ENCODE assay signal across 8 mouse cellular contexts in genomic region chr9:58241780-58242485, GRCm38 (mm10). TPM values are rescaled to one million over a fixed set of nuclear protein-coding genes. Genes with fewer than 3 reads are reported as not detected.
DNase-seq lines count a peak whose midpoint lies in the region; ATAC-seq and TF ChIP-seq lines count a peak whose summit lies in the region.

No protein-coding gene starts in this region.

- TF ChIP-seq POLR2A in CH12.LX (IDR thresholded peaks at IDR 0.05; ENCODE audit: low read depth, low read length), result no peak

- in situ Hi-C loops in CH12.LX (cut with MboI; ENCODE audit: low pct_ligation_motif_present, low pct_unique_long_range_greater_than_20kb, low sequenced_read_pairs), result no loop called here

- peak; percentile 43 for ATAC-seq in common myeloid progenitor, adult 5-6 weeks (replicated peaks; ENCODE audit: low read depth, poor library complexity, severe bottlenecking)
- ATAC-seq in intestine, postnatal 0 days, result peak; percentile 43; the same call in 1 of the 2 replicates
- no peak for ATAC-seq in monocyte, adult 5-6 weeks (replicated peaks; ENCODE audit: insufficient number of reproducible peaks, low FRiP score, low TSS enrichment, poor library complexity, severe bottlenecking)

- peaks cover 22 to 68% of the 10 kb centered on the region in 2 experiments for H3K36me3 ChIP-seq in CH12.LX (replicated peaks in 1 of 2; ENCODE audit: control insufficient read depth in 1 of 2, insufficient read depth in 1 of 2, low read length in 1 of 2)
- peaks cover 6% of the 10 kb centered on the region; the same call in 1 of the 2 replicates for H3K36me3 ChIP-seq in intestine, postnatal 0 days (ENCODE audit: control insufficient read depth, insufficient read depth)

- intact Hi-C loops in gastrocnemius, adult 2 months (cut with DNase I), result no loop called here

- H3K27me3 ChIP-seq in CH12.LX (replicated peaks), result no peaks in the 10 kb centered on the region
- no peaks in the 10 kb centered on the region for H3K27me3 ChIP-seq in intestine, postnatal 0 days (replicated peaks; ENCODE audit: control insufficient read depth, insufficient read depth, low read length)

- no peak for TF ChIP-seq RAD21 in CH12.LX (IDR thresholded peaks at IDR 0.05; ENCODE audit: low read depth, low read length)

- H3K9ac ChIP-seq in CH12.LX (ENCODE audit: insufficient read depth, low read depth), result peak overlapping the region; percentile 50
- H3K9ac ChIP-seq in intestine, postnatal 0 days (ENCODE audit: low read depth, low read length), result no peak overlapping the region

- 28% methylated on average over 9 of the region's 9 CpGs for WGBS in intestine, postnatal 0 days

- dilution Hi-C loops in CH12.LX (cut with MboI; ENCODE audit: extremely low pct_ligation_motif_present, extremely low pct_unique_long_range_greater_than_20kb, low sequenced_read_pairs), result no loop called here

- peaks cover 54% of the 10 kb centered on the region for H3K79me2 ChIP-seq in CH12.LX (replicated peaks; ENCODE audit: control insufficient read depth, extremely low read depth, insufficient read depth, poor library complexity, severe bottlenecking)

- DNase-seq in gastrocnemius, adult 2 months, result peak; percentile 53
- no peak for DNase-seq in gastrocnemius, postnatal 25 days
- DNase-seq in CH12.LX (ENCODE audit: extremely low read depth), result no peak
- DNase-seq in lung, postnatal 10 days, result peak; percentile 60
- DNase-seq in natural killer cell, adult 2 months (ENCODE audit: low spot score in 2 of 2), result no peak

- H3K9me3 ChIP-seq in CH12.LX (replicated peaks; ENCODE audit: low read length), result no peaks in the 10 kb centered on the region
- H3K9me3 ChIP-seq in intestine, postnatal 0 days (ENCODE audit: control insufficient read depth), result no peaks in the 10 kb centered on the region

- H3K27ac ChIP-seq in gastrocnemius, adult 2 months, result peak overlapping the region; percentile 20; the same call in 1 of the 2 replicates
- no peak overlapping the region; the same call in 1 of the 2 replicates for H3K27ac ChIP-seq in CH12.LX (ENCODE audit: insufficient read depth, low read depth)
- no peak overlapping the region for H3K27ac ChIP-seq in intestine, postnatal 0 days (ENCODE audit: low read depth, low read length)

- H3K4me2 ChIP-seq in CH12.LX (ENCODE audit: insufficient read depth, low read depth, poor library complexity, severe bottlenecking), result peak overlapping the region; percentile 48; the same call in 1 of the 2 replicates
- peak overlapping the region; percentile 6; the same call in 1 of the 2 replicates for H3K4me2 ChIP-seq in intestine, postnatal 0 days (replicated peaks; ENCODE audit: low read depth)

- no peak for TF ChIP-seq EP300 in CH12.LX (IDR thresholded peaks at IDR 0.05; ENCODE audit: low read length)

- no peak for TF ChIP-seq CTCF in gastrocnemius, adult 2 months (IDR thresholded peaks at IDR 0.05)
- TF ChIP-seq CTCF in CH12.LX (conservative IDR thresholded peaks at IDR 0.05 in 1 of 2, IDR thresholded peaks at IDR 0.05 in 1 of 2; ENCODE audit: low read depth in 2 of 2, low read length in 2 of 2), result no peak
- no peak for TF ChIP-seq CTCF in intestine, postnatal 0 days (IDR thresholded peaks at IDR 0.05; ENCODE audit: low read depth)

- H3K4me3 ChIP-seq in gastrocnemius, adult 2 months, result no peak overlapping the region
- no peak overlapping the region for H3K4me3 ChIP-seq in CH12.LX (replicated peaks in 1 of 3; ENCODE audit: low read depth in 2 of 3, low read length in 2 of 3, poor library complexity in 1 of 3)
- H3K4me3 ChIP-seq in intestine, postnatal 0 days (ENCODE audit: low read depth, low read length), result no peak overlapping the region

- H3K4me1 ChIP-seq in CH12.LX (ENCODE audit: control insufficient read depth in 1 of 2, insufficient read depth in 2 of 2), result peaks cover 19 to 56% of the 10 kb centered on the region in 2 experiments
- no peaks in the 10 kb centered on the region; the same call in 1 of the 2 replicates for H3K4me1 ChIP-seq in intestine, postnatal 0 days (replicated peaks; ENCODE audit: control insufficient read depth, insufficient read depth, low read length)

TF ChIP-seq in CH12.LX, 34 proteins besides CTCF, POLR2A, EP300 and RAD21:
- TF ChIP-seq PAX5 (IDR thresholded peaks at IDR 0.05; ENCODE audit: low read length), result no peak
- no peak for TF ChIP-seq HCFC1 (IDR thresholded peaks at IDR 0.05; ENCODE audit: low read depth, low read length)
- no peak for TF ChIP-seq ZKSCAN1 (IDR thresholded peaks at IDR 0.05; ENCODE audit: borderline replicate concordance, low read depth, low read length)
- no peak for TF ChIP-seq TCF12 (IDR thresholded peaks at IDR 0.05; ENCODE audit: low read depth, low read length)
- TF ChIP-seq CHD1 (IDR thresholded peaks at IDR 0.05; ENCODE audit: low read depth, low read length), result no peak
- TF ChIP-seq BHLHE40 (IDR thresholded peaks at IDR 0.05; ENCODE audit: low read depth, low read length), result no peak
- no peak for TF ChIP-seq MAFK (IDR thresholded peaks at IDR 0.05; ENCODE audit: insufficient replicate concordance, low read length)
- no peak for TF ChIP-seq MAZ (IDR thresholded peaks at IDR 0.05; ENCODE audit: low read depth, low read length)
- TF ChIP-seq ZMIZ1 (IDR thresholded peaks at IDR 0.05; ENCODE audit: low read depth, low read length), result no peak

RNA-seq across cellular contexts. Expression of gene Pml, which starts 7.7 kb away (rescaled TPM):
- total RNA-seq in gastrocnemius, adult 2 months (2021), result 1 to 10 TPM; 4.1 to 4.5 TPM
- total RNA-seq in gastrocnemius, postnatal 25 days (2021), result 1 to 10 TPM; 3.5 to 4.6 TPM
- total RNA-seq in CH12.LX (2012; rRNA removed), result 21.2 and 26.6 TPM in 2 replicates
- 6.4 and 8.3 TPM in 2 replicates for total RNA-seq in CH12.LX (2014; rRNA removed)
- polyA plus RNA-seq in CH12.LX (2012; ENCODE audit: insufficient read length, low read depth), result 54.1 and 56.9 TPM in 2 replicates
- total RNA-seq in common myeloid progenitor, adult 5-6 weeks (2017), result 25.7 and 33.8 TPM in 2 replicates
- polyA plus RNA-seq in intestine, postnatal 0 days (2015; fragmentation: Nextera tagmentation; extraction: Ambion mirVana), result 5.3 and 7.1 TPM in 2 replicates
- total RNA-seq in monocyte, adult 5-6 weeks (2017), result 6.6 to 23.5 TPM (median 15.6 TPM) in 3 replicates

RNA-seq across cellular contexts. Expression of gene Stoml1, which starts 11.0 kb away (rescaled TPM):
- total RNA-seq in gastrocnemius, adult 2 months (2021), result 1 to 10 TPM; 6.8 to 7.3 TPM
- 1 to 10 TPM; 6.5 to 8.8 TPM for total RNA-seq in gastrocnemius, postnatal 25 days (2021)
- total RNA-seq in CH12.LX (2012; rRNA removed) (40.7 and 41.1 TPM in 2 replicates), CH12.LX (2014; rRNA removed) (35.3 and 35.4 TPM in 2 replicates)
- 34.0 and 35.4 TPM in 2 replicates for polyA plus RNA-seq in CH12.LX (2012; ENCODE audit: insufficient read length, low read depth)
- total RNA-seq in common myeloid progenitor, adult 5-6 weeks (2017), result 3.9 and 9.0 TPM in 2 replicates
- polyA plus RNA-seq in intestine, postnatal 0 days (2015; fragmentation: Nextera tagmentation; extraction: Ambion mirVana), result 15.0 and 15.9 TPM in 2 replicates
- 11.3 to 14.2 TPM (median 13.0 TPM) in 3 replicates for total RNA-seq in monocyte, adult 5-6 weeks (2017)

RNA-seq across cellular contexts. Expression of gene Islr2, which starts 37.8 kb away (rescaled TPM):
- total RNA-seq in gastrocnemius, adult 2 months (2021), result 1 to 10 TPM; 2.6 to 3.3 TPM
- 1 to 10 TPM; 4.2 to 4.6 TPM for total RNA-seq in gastrocnemius, postnatal 25 days (2021)
- total RNA-seq in CH12.LX (2012; rRNA removed), result not detected in 2 replicates
- total RNA-seq in CH12.LX (2014; rRNA removed), result not detected in 2 replicates
- polyA plus RNA-seq in CH12.LX (2012; ENCODE audit: insufficient read length, low read depth), result 0.35 TPM in 1 of 2 replicates, not detected in the other
- total RNA-seq in common myeloid progenitor, adult 5-6 weeks (2017), result not detected in 2 replicates
- 0.27 and 0.35 TPM in 2 replicates for polyA plus RNA-seq in intestine, postnatal 0 days (2015; fragmentation: Nextera tagmentation; extraction: Ambion mirVana)
- total RNA-seq in monocyte, adult 5-6 weeks (2017), result 0.10 to 0.11 TPM in 2 of 3 replicates, not detected in the other

RNA-seq across cellular contexts. Expression of gene Islr, which starts 37.8 kb away (rescaled TPM):
- total RNA-seq in gastrocnemius, adult 2 months (2021), result 10 to 100 TPM; 11.9 to 26.1 TPM
- 10 to 100 TPM; 29.4 to 35.7 TPM for total RNA-seq in gastrocnemius, postnatal 25 days (2021)
- total RNA-seq in CH12.LX (2012; rRNA removed) (not detected in 2 replicates), CH12.LX (2014; rRNA removed) (not detected in 2 replicates)
- polyA plus RNA-seq in CH12.LX (2012; ENCODE audit: insufficient read length, low read depth), result not detected in 2 replicates
- 1.4 TPM in 1 of 2 replicates, not detected in the other for total RNA-seq in common myeloid progenitor, adult 5-6 weeks (2017)
- polyA plus RNA-seq in intestine, postnatal 0 days (2015; fragmentation: Nextera tagmentation; extraction: Ambion mirVana), result 26.9 and 29.6 TPM in 2 replicates
- not detected in 3 replicates for total RNA-seq in monocyte, adult 5-6 weeks (2017)

Comparison
In these comparisons a context has a peak if more than half of its experiments do, and no peak if none do; other contexts are left out.
1. DNase-seq: peak in gastrocnemius, adult 2 months (single experiment) and lung, postnatal 10 days (single experiment); none in gastrocnemius, postnatal 25 days (single experiment), CH12.LX (single experiment) and natural killer cell, adult 2 months (0 of 2).